In genomic region chr11:53139666-53140065, GRCm38 (mm10) we compare ENCODE assay signal across 18 mouse cellular contexts.
DNase-seq lines count a peak whose midpoint lies in the region; ATAC-seq and TF ChIP-seq lines count a peak whose summit lies in the region.
"Had no signal": no experiment of that assay in that cellular context is flagged by ENCODE, and none has a peak within 500 bp of the region (broad histone marks: within the 10 kb centered on the region; RNA-seq: fewer than 3 reads in every experiment).

No protein-coding gene starts in this region.

- no peak for DNase-seq in cerebellum, adult 2 months
- no peak for DNase-seq in cerebellum, adult 18-20 months
- DNase-seq in left cerebral cortex, postnatal 4 days: peak; percentile 51
- DNase-seq in left cerebral cortex, adult 9 months (ENCODE audit: low spot score in 2 of 2): no peak
- DNase-seq in thymus, postnatal 10 days (ENCODE audit: low spot score in 2 of 2): peak; percentile 48 to 51
- no peak for DNase-seq in spleen, postnatal 36 days (ENCODE audit: low spot score in 2 of 2)
- DNase-seq in spleen, postnatal 4 days (ENCODE audit: low spot score in 2 of 2): no peak
- DNase-seq: cerebellum, adult 11-12 months; embryo, embryonic 11 days; gastrocnemius, postnatal 14 days; heart, postnatal 10 days; kidney, adult 8-10 months; lung, postnatal 4 days; right cerebral cortex, adult 18-20 months had no signal

- intact Hi-C loops in left cerebral cortex, postnatal 4 days (cut with DNase I): loop anchor here (10.0 kb wide), 1 partner anchor 265 kb away; no protein-coding TSS in a partner anchor

- TF ChIP-seq POLR2A in cerebellum, adult 2 months (IDR thresholded peaks at IDR 0.05; ENCODE audit: borderline replicate concordance, insufficient read depth, low read length): no peak

- H3K4me1 ChIP-seq in cerebellum, adult 2 months (ENCODE audit: control insufficient read depth, insufficient read depth, low read length): no peaks in the 10 kb centered on the region
- H3K4me1 ChIP-seq in intestine, embryonic 15.5 days (replicated peaks): peaks cover 7% of the 10 kb centered on the region; the same call in 1 of the 2 replicates

- 84% methylated on average over 3 of the region's 3 CpGs for WGBS in cerebellum, adult 2 months
- 80% methylated on average over 3 of the region's 3 CpGs for WGBS in intestine, embryonic 15.5 days

- peak; percentile 4; the same call in 1 of the 2 replicates for TF ChIP-seq CTCF in cerebellum, adult 2 months (IDR thresholded peaks at IDR 0.05; ENCODE audit: borderline replicate concordance, insufficient read depth, low read depth, low read length)

- no peak overlapping the region for H3K27ac ChIP-seq in cerebellum, adult 2 months (ENCODE audit: insufficient read depth, low read length)
- H3K27ac ChIP-seq in intestine, embryonic 15.5 days: no peak overlapping the region
- H3K27ac ChIP-seq: hindbrain, embryonic 15.5 days; neural tube, embryonic 15.5 days had no signal

- no peak overlapping the region for H3K4me2 ChIP-seq in intestine, embryonic 15.5 days (replicated peaks)
- H3K4me2 ChIP-seq: hindbrain, embryonic 15.5 days; neural tube, embryonic 15.5 days had no signal

- no peaks in the 10 kb centered on the region for H3K27me3 ChIP-seq in cerebellum, adult 2 months (ENCODE audit: control insufficient read depth, insufficient read depth, low read length)
- no peaks in the 10 kb centered on the region for H3K27me3 ChIP-seq in intestine, embryonic 15.5 days (replicated peaks)
- H3K27me3 ChIP-seq: neural tube, embryonic 15.5 days had no signal

- no peaks in the 10 kb centered on the region for H3K9me3 ChIP-seq in intestine, embryonic 15.5 days
- H3K9me3 ChIP-seq: hindbrain, embryonic 15.5 days; neural tube, embryonic 15.5 days had no signal

- no peak overlapping the region for H3K9ac ChIP-seq in intestine, embryonic 15.5 days
- H3K9ac ChIP-seq: hindbrain, embryonic 15.5 days; neural tube, embryonic 15.5 days had no signal

- H3K4me3 ChIP-seq in cerebellum, adult 2 months (replicated peaks; ENCODE audit: insufficient read depth, low read depth, low read length): no peak overlapping the region
- no peak overlapping the region for H3K4me3 ChIP-seq in intestine, embryonic 15.5 days (replicated peaks)
- H3K4me3 ChIP-seq: hindbrain, embryonic 15.5 days; neural tube, embryonic 15.5 days had no signal

- H3K36me3 ChIP-seq in intestine, embryonic 15.5 days: no peaks in the 10 kb centered on the region
- H3K36me3 ChIP-seq: hindbrain, embryonic 15.5 days; neural tube, embryonic 15.5 days had no signal

- ATAC-seq in intestine, embryonic 15.5 days: peak; percentile 30
- ATAC-seq: Patski had no signal

Comparison
In these comparisons a context has a peak if more than half of its experiments do, and no peak if none do; other contexts are left out.
1. DNase-seq: peak in left cerebral cortex, postnatal 4 days (single experiment) and thymus, postnatal 10 days (2 of 2); none in cerebellum, adult 2 months (0 of 2), cerebellum, adult 18-20 months (0 of 2), left cerebral cortex, adult 9 months (0 of 2), spleen, postnatal 36 days (0 of 2) and spleen, postnatal 4 days (0 of 2).